8 mouse cellular contexts compared by ENCODE assay signal in the genomic region with DNA sequence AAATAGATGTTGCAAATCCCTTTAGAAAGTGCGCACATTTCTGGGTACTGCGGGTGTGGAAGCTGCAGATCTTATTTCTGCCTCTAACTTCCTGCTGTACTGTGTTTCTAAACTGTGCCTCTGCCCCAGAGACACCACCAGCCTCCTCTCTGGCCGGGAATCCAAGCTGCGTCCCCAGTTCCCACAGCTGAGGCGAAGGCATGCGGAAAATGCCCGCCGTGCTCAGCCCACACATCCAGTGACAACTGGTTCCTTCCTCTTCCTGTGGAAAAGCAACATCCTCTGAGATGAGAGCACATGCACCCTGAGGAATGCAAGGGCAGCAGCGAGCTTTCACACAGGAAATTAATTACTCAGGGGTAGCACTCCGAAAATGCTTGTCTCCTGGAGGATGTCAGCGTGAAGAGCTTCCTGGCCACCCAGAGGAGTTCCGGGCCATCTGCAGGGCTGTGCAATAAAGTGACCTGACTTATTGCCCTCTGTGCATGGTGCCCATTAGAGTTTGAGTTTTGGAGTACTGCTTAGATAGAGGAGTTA. TPM values are rescaled to one million over a fixed set of nuclear protein-coding genes. Genes with fewer than 3 reads are reported as not detected.
DNase-seq lines count a peak whose midpoint lies in the region; ATAC-seq and TF ChIP-seq lines count a peak whose summit lies in the region.

No protein-coding gene starts in this region.

- H3K9me3 ChIP-seq in intestine, embryonic 14.5 days (ENCODE audit: control insufficient read depth, low read length), result no peaks in the 10 kb centered on the region
- no peaks in the 10 kb centered on the region for H3K9me3 ChIP-seq in liver, embryonic 13.5 days (replicated peaks)

- H3K4me1 ChIP-seq in intestine, embryonic 14.5 days (replicated peaks; ENCODE audit: control insufficient read depth, insufficient read depth, low read length), result peaks cover 36% of the 10 kb centered on the region; the same call in 1 of the 2 replicates
- peaks cover 25% of the 10 kb centered on the region for H3K4me1 ChIP-seq in liver, embryonic 13.5 days (replicated peaks)

- no peak; the same call in 1 of the 2 replicates for TF ChIP-seq CTCF in layer of hippocampus, adult 2 months (conservative IDR thresholded peaks at IDR 0.05)

- peak overlapping the region; percentile 20; the same call in 1 of the 2 replicates for H3K4me3 ChIP-seq in layer of hippocampus, adult 2 months
- no peak overlapping the region for H3K4me3 ChIP-seq in intestine, embryonic 14.5 days (ENCODE audit: low read depth, low read length)
- no peak overlapping the region for H3K4me3 ChIP-seq in liver, embryonic 13.5 days (replicated peaks)

- WGBS in intestine, embryonic 14.5 days, result 19% methylated on average over 12 of the region's 12 CpGs
- 24% methylated on average over 12 of the region's 12 CpGs for WGBS in liver, embryonic 13.5 days (ENCODE audit: insufficient replicate concordance)

- no peaks in the 10 kb centered on the region for H3K27me3 ChIP-seq in intestine, embryonic 14.5 days (replicated peaks; ENCODE audit: control insufficient read depth, insufficient read depth, low read length)
- no peaks in the 10 kb centered on the region for H3K27me3 ChIP-seq in liver, embryonic 13.5 days

- peak overlapping the region; percentile 77 for H3K27ac ChIP-seq in layer of hippocampus, adult 2 months
- peak overlapping the region; percentile 86 for H3K27ac ChIP-seq in intestine, embryonic 14.5 days (ENCODE audit: low read depth)
- H3K27ac ChIP-seq in liver, embryonic 13.5 days, result peak overlapping the region; percentile 51

- no peak overlapping the region for H3K9ac ChIP-seq in intestine, embryonic 14.5 days (ENCODE audit: low read length)
- no peak overlapping the region for H3K9ac ChIP-seq in liver, embryonic 13.5 days

- H3K4me2 ChIP-seq in intestine, embryonic 14.5 days (ENCODE audit: low read length), result peak overlapping the region; percentile 29
- H3K4me2 ChIP-seq in liver, embryonic 13.5 days, result no peak overlapping the region

- no peak for DNase-seq in layer of hippocampus, adult 2 months (ENCODE audit: low spot score in 2 of 2)
- DNase-seq in layer of hippocampus, postnatal 36 days, result no peak
- peak; percentile 77 for DNase-seq in embryo, embryonic 10.5 days (ENCODE audit: low spot score)
- DNase-seq in heart, adult 11 months, result peak; percentile 99
- no peak for DNase-seq in intestine, embryonic 14.5 days (ENCODE audit: low spot score)
- no peak for DNase-seq in liver, embryonic 13.5 days
- peak; percentile 77 for DNase-seq in yolk sac, embryonic 10.5 days (ENCODE audit: low spot score)

- ATAC-seq in intestine, embryonic 14.5 days (replicated peaks; ENCODE audit: low FRiP score, low TSS enrichment, low read depth), result peak; percentile 70; the same call in 1 of the 2 replicates
- ATAC-seq in liver, embryonic 13.5 days (ENCODE audit: low read depth), result peak; percentile 50
- 0 out of 2 replicates have a peak, but pooled peaks have one; percentile 6 for ATAC-seq in monocyte, adult 5-6 weeks (replicated peaks; ENCODE audit: insufficient number of reproducible peaks, low FRiP score, low TSS enrichment, poor library complexity, severe bottlenecking)

- no peaks in the 10 kb centered on the region for H3K36me3 ChIP-seq in intestine, embryonic 14.5 days (ENCODE audit: control insufficient read depth, insufficient read depth, low read length)
- H3K36me3 ChIP-seq in liver, embryonic 13.5 days, result no peaks in the 10 kb centered on the region

RNA-seq across cellular contexts. Expression of a gene that starts 45.9 kb away (rescaled TPM):
- not detected for total RNA-seq in layer of hippocampus, adult 2 months (2021)
- total RNA-seq in layer of hippocampus, postnatal 36 days (2021), result not detected
- polyA plus RNA-seq in intestine, embryonic 14.5 days (2014; fragmentation: Nextera tagmentation; extraction: Ambion mirVana), result not detected in 2 replicates
- polyA plus RNA-seq in liver, embryonic 13.5 days (2015; fragmentation: Nextera tagmentation; extraction: Ambion mirVana), result not detected in 2 replicates
- total RNA-seq in monocyte, adult 5-6 weeks (2017), result not detected in 3 replicates

Comparison
In these comparisons a context has a peak if more than half of its experiments do, and no peak if none do; other contexts are left out.
1. DNase-seq: peak in embryo, embryonic 10.5 days (single experiment), heart, adult 11 months (single experiment) and yolk sac, embryonic 10.5 days (single experiment); none in layer of hippocampus, adult 2 months (0 of 2), layer of hippocampus, postnatal 36 days (0 of 2), intestine, embryonic 14.5 days (single experiment) and liver, embryonic 13.5 days (single experiment).
2. ATAC-seq: peak in every context shown above with its lines; median percentile 70 in intestine, embryonic 14.5 days; 50 in liver, embryonic 13.5 days; 6 in monocyte, adult 5-6 weeks.
3. Peak in every context shown above with its lines, with median percentiles within 50 percentile points of each other: H3K27ac ChIP-seq.